Mouse (Mus musculus): ENCODE results near the gene 9930021J03Rik.

9930021J03Rik gene

DNA sequence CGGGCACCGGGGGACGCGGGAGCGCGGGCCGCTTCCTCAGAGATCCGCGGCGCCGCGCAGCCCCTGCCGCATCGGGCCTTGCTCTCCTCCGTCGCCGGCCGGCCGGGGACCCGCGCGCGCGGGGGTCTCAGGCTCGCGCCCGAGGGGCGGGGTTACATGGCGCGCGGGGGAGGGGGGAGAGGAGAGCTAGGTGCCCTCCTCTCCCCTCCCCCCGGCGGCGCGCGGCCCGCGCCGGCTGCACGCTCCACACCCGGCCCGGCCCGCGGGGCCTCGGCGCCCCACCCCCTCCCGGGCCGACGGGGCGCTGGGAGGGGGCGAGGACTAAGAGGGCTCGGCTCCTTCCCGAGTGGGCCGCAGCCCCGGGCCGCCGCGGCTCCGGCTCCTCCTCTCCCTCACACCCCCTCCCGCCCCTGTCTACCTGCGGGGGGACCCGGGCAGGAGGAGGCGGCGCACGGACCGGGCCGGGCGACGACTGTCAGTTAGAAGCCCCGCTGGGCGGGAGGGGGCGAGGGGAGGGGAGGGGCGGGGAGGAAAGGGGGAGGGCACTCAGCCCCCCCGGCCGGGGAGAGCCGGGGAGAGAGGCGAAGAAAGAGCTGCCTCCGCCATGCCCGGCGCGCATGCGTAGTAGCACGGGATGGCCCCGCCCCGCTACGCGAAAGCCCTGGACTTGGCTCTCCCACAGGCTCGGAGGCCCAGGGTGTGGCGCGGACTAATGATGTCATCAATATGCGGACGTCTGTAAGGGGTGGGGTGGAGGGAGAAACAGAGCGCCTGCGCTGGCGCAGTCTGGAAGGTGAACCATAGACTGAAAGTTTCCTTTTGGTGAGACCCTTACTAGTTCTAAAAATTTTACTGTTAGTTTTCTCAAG lies at the start of gene 9930021J03Rik:
TSS of gene 9930021J03Rik (minus strand) at position 73 of the 869 bp plus-strand sequence.
- DNase-seq (ENCODE audit: low spot score in 2 of 2) = peak; percentile 95 to 98

DNA sequence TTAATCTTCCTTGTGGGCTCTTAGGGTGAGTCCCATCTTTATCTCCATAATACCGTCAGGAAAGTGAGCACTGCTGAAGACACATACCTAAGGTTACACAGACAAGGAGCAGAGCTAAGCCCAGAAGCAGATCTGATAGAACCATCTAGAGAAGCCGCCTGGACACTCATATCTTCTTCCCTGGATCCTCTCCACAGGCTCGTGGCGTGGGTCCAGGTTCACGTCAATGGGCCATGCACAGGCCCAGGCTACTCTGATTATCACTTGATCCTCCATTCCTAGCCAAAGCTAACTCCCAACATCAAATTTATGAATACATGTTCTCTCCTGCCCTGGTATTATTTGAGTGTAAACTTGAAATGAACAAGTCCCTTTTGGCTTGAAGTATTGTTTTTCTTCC lies 47.9 kb upstream of the 9930021J03Rik start:
- DNase-seq (ENCODE audit: low spot score in 2 of 2) = no peak

DNA sequence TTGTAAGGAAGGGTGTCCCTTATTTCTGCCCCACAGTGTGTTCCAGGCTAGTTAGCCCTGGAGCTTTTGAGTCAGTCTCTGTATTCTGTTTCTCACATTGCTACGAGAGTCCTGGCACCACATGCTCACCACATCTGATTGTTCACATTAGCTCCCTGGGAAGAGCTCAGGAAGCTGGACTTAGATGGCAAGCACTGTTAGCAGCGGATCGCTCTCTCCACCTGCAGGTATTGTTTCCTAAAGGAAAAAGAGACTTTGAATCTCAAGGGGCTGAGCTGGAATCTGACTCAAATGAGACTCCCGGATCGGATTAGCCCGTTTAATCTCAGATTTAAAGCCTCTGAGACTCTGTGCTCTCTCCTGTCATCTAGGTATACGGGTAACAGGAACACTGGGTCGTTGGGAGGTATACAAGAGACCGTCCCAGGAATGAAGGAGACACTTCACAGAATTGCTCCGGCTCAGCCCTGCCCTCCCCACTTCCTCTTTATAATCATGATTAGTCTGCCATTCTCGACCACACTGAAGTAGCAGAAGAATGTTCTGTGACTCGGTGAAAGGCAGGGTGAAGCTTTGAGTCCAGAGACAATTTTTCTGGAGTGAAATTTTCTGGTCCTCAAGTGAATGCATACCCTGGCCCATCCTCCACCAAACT lies 45.4 kb upstream of the 9930021J03Rik start:
- no peak for DNase-seq (ENCODE audit: low spot score in 2 of 2)

DNA sequence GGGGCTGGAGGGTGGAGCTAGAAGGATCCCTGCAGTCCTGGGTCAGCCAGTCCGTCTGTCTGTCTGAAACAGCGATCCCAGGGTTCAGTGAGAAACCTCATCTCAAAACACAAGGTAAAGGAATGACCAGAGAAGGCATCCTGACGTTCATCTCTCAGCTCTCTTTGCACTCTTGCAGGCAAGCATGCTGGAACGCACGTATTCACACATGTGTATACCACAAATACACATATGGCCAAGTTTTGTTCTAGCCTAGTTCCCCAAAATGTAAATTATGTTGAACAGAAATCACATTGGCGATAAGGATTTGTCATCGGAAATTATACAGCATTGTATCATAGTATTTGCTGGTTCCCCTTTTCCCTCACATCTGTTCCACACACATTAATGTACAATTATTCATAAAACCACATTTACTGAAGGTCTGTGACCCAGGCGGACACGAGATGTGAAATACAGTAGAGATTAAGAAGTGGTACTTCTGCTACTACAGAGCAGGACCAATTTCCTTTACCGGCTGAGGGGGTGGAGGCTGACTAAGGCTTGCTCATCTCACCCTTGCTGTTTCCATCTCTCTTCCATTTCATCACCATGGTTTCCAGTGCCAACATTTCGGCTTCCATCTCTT lies 44.2 kb upstream of the 9930021J03Rik start:
- no peak for DNase-seq (ENCODE audit: low spot score in 2 of 2)

DNA sequence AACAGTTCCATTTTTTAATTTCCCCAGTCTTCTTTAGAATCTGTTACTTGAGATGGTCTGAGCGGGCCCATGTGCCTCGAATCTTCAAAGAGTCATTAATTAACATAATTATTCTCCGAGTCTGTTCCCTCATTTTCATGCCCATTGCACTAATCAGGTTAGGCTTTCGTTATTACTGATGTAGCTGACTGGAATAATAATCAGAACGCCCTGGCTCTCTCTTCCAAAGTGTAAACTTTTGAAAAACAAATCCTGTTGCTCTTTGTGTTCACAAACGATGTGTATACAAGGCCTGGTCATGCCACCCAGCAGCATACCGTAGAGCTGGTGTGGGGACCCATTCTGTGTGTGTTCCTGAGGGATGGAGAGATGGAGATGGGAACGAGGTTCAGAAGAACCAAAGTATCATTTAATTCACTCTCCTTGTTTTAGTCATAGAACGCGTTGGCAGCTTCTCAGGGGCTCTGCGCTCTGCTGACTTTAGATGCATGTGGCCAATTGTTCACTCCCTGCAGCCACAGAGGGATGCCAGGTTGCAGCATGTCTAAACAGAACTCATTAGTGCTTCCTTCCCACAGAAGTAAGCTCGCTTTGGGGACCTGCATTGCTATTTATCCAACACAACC lies 38.4 kb upstream of the 9930021J03Rik start:
- DNase-seq (ENCODE audit: low spot score in 2 of 2) = peak in 1 of 2 experiments; percentile 13

DNA sequence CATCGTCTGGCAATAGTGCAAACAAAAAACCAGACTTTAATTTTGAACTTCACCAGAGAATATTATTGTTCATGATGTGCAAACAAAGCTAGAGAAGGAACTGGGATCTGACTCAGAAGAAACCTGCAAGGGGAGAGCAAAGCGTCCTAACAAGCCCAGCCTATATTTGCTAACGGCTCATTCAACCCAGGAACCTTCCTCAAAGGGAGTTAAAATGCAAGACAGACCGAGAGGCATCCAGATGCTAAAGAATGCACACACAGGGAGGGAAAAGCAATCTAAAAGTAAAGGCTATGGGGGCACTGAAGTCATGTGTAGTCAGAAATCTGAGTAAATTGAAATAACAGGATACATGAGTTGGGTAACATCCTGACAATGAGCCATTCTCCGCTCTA lies 37.8 kb upstream of the 9930021J03Rik start:
- DNase-seq (ENCODE audit: low spot score in 2 of 2) = peak in 1 of 2 experiments; percentile 5

DNA sequence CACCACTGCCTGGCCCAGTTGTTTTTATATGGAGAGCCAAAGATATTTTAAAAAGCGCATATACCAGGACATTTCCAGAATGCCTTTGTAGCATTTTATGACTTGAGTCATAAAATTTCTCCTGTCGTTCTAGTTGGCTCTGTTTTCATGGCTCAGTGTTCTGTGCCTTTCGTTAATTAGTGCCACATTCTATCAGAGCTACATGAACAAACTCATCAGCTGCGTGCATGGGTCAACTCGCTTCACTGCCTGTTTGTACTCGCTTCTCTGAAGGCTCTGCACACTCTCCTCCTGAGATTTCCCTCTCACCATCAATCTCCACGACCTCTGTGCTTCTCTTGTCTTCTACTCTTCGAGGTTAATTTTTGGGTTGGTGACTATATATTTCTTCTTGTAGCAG lies 37.2 kb upstream of the 9930021J03Rik start:
- DNase-seq (ENCODE audit: low spot score in 2 of 2) = no peak

DNA sequence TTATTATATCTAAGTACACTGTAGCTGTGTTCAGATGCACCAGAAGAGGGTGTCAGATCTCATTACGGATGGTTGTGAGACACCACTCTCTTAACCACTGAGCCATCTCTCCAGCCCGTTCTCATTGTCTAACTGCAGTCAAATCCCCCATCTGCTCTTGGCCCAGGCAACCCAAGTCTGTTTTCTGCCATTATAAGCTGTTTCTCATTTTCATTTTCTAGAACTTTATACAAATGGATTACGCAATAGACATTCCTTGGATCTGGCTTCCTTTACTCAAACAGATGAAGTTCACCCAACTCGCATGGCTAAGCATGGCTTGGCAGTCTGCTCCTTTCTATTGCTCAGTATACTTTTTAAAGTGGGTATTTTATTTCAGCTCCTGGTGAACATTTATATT lies 34.9 kb upstream of the 9930021J03Rik start:
- no peak for DNase-seq (ENCODE audit: low spot score in 2 of 2)

DNA sequence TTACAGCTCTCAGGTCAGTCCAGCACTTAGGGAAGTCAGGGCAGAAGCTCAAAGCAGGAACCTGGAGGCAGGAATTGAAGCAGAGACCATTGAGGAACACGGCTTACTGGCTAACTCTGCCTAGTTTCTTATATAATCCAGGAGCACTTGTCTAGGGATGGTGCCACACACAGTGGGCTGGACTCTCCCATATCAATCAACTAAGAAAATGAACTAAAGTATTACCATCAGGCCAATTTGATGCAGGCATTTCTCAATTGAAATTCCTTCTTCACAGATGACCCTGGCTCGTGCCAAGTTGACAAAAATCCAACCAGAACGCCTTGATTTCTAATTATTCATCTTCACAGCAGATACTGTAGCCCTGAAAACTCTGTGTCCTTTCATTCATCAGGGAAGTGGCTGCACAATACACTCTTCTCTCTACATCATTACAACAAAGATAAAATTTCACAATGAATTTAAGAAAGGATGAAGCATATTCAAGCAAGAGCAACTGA lies 32.9 kb upstream of the 9930021J03Rik start:
- DNase-seq (ENCODE audit: low spot score in 2 of 2) = no peak

DNA sequence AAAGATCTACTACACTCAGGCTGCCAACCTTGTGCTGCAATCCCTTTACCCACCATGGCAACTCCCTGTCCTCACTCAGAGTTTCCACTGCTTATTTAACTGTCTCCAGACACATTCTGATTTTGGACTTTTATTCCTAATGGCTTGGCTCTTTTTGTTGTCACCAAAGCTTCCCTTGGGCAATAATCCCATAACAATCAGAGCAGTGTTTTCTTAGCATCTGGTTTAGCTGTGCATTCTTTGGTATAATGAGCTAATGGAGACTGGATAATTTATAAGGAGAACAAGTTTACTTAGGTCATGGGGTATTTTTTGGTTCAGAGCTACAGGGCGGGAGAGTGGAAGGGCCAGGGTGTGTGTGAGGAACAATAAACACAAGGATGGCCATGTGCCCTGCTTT lies 32.4 kb upstream of the 9930021J03Rik start:
- DNase-seq (ENCODE audit: low spot score in 2 of 2) = no peak

DNA sequence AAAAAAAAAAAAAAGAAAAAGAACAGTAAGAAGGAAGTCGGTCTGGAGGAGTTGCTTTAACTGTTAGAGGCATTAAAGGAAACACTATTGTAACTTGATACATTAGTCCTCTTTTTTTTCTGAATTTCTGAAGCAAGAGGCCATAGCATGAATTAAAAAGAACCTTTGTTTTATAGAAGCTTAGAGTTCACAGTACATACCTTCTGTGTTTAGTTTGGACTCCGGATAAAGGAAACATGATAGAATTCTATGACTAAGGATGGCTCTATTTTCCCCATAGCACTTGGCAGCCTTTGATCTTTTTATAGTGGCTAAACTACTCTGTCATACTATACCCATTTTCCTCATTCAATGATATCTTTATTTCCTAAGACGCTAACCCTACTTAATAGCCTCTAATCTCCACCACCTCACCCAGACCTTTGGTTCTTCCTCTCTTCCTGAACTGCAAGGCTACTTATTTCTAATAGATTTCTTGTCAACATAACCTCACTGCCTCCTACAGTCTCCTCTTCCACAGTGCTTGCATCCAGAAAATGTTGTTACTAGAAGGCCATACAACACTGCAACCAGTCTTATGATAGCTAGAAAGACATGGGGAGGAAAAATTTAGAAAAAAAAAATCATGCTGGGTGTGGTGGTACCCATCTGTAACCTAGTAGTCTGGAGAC lies 29.7 kb upstream of the 9930021J03Rik start:
- no peak for DNase-seq (ENCODE audit: low spot score in 2 of 2)

DNA sequence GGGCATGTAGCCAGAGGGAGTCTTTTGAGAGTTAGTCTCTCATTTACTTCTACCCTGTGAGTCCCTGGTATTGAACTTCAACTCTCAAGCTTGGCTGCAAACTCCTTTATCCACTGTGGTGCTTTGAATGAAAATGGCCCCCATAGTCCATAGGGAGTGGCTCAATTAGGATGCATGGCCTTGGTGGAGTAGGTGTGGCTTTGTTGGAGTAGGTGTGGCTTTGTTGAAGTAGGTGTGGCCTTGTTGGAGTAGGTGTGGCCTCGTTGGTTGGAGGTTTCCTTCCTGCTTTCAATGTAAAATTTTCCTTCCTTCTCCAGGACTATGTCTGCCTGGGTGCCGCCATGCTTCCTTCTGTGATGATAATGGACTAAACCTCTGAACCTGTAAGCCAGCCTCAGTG lies 25.1 kb upstream of the 9930021J03Rik start:
- no peak for DNase-seq (ENCODE audit: low spot score in 2 of 2)

DNA sequence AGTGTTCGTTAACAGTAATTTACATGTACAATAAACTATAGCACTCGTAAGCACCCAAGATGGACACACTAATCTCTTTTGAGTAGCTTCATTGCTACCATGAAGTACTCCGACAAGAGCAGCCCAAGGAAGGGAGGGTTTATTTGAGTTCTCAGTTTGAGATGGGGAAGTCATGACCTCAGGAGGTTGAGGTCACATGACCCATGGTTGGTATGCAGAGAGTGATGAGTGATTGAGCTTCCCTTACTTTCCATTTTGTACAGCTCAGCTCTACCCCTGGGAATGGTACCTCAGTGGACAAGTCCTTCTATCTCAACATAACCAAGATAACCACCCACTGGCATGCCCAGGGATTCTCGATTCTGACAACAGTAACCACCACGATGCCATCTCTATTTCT lies 22.8 kb upstream of the 9930021J03Rik start:
- DNase-seq (ENCODE audit: low spot score in 2 of 2) = no peak

DNA sequence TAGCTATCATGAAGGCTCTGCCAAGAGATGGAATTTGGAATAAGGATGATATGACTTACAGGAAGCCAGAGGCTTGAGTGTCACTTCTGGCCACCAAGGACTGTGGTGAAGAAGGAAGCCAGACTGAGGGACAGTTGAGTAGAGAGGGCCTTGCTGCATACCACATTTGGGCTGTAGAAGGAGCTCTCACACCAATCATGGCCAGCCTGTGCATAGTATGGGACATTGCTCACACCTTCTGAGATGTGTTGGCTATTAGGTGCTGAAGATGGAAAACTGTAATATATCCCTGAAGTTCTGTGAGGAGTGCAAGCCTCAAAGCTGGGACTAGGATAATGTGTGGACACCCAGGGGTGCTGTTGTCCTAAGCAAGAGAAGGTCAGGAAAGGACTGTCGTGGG lies 20.9 kb upstream of the 9930021J03Rik start:
- DNase-seq (ENCODE audit: low spot score in 2 of 2) = peak; percentile 15 to 25

DNA sequence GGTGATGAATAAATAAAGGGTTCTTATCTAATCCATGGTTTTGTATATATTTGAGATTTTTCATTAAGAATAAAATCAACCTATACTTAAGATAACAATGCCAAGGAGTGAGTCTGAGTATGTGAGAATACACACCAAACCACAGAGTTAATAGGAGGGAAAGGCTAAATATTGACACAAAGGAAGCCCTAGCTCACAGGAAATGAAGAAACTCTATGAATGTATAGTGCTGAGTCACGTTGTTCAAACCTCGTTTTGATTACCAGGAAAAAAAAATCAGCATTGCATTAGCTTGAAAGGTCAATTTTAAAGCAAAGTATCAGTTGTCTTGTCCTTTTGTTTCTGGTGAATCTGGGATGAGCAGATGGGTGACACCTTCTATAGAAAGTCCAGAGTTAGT lies 19.2 kb upstream of the 9930021J03Rik start:
- DNase-seq (ENCODE audit: low spot score in 2 of 2) = no peak

DNA sequence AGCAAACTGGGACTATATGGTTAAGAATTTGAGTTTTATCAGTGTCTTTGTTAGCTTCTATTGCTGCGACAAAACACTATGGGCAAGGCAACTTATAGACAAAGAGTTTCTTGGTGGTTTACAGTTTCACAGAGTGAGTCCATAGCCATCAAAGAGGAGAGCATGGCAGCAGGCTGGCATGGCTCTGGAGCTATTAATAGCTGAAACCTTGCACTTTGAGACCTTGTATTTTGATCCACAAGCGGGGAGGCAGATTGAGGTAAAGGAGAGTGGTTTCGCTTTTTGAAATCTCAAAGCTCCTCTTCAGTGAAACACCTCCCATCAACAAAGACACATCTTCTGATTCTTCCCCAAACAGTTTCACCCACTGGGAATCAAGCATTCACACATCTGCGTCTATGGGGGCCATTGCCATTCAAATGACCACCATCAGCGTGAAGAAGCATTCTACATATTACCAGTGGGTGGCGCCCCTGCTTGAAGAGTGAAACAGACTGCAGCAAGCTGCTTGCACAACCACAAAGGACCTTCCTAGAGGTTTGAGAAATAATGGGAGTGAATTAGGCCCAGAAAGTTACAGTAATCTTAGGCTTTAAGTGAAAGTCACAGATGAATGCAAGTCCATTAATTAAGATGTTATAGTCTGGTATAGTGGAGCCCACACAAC lies 18.4 kb upstream of the 9930021J03Rik start:
- DNase-seq (ENCODE audit: low spot score in 2 of 2) = no peak

DNA sequence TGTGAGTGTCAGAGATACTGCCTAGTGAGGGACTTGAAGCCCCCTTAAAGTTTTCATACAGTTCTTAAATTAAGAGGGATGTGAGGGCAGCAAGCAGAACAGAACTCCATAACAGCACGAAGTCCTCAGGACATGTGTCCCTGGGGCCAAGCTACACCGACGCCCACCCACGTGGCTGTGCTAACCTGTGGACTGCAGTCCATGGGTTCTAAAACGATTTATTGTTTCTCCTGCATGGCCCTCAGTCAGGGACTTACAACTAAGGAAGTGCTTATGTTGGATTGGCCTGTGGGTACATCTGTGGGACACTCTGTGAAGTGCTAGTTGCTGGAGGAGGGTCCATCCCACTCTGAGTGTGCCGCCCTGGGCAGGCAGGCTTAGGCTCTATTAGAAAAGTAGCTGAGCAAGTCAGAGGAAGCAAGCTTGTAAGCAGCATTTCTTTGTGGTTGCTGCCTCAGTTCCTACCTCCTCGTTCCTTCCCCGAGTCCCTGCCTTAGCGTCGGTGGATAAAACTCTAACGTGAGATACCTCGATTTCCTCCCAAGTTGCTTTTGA lies 17.7 kb upstream of the 9930021J03Rik start:
- DNase-seq (ENCODE audit: low spot score in 2 of 2) = no peak

DNA sequence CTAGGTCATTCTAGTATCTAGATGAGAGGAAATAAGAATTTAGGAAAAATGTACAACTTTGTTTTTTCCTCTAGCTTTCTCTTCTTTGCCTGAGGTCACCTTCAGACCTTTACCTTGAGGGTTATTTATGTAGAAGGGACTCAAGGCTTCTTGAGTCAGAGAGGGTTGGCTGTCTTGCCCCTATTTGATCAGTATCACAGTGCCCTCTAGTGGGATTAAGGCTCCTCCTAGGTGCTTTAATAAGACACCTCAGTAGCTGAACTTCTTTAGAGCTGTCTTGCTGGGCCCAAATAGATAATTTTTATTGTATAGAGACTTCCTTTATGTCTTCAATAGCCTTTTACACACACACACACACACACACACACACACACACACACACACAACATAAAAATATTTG lies 15.2 kb upstream of the 9930021J03Rik start:
- DNase-seq (ENCODE audit: low spot score in 2 of 2) = no peak

DNA sequence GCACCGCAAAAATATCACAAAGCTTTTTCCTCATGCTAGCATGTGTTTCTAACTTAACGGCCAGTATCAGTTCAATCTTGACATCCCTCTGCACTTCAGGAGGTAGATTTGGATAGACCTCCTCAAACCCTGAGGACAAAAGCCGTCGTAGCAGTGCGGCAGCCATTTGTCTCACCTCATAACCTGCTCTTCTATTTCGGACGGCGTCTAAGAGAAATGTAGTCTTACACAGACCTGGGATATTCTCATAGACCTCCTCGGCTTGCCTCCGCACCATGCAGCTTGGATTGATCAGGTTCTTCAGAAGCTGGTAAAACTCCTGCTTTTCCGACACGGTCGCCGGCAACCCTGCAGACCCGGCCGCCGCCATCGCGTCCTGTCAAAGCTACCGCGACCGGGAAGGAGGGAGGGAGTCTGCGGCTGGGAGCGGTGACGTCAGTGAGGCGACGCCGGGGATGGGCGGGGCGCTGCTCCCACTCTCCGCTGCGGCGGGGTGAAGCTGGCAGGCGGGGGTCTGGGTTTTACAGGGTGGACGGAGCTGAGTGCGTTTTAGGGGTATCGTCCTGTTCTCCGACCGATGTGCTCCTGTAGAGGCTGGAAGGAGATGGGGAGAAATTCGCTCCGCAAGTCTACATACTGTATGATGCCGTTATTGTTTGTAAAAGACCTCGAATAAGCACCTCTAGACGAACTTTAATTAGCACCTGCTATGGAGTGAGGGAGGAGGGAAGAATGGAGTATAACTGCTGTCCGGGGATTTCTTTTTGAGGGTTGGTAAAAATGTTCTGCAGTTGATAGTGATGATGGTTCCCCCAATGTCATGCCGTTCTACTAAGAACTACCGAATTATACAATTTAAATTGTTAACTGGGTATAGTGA lies 7.0 kb upstream of the 9930021J03Rik start, which contains the start of gene Ranbp6:
TSS of gene Ranbp6 (minus strand) at position 394 of the 880 bp plus-strand sequence.
- DNase-seq (ENCODE audit: low spot score in 2 of 2) = peak; percentile 85 to 89

Data from urinary bladder, adult 18-20 months (tissue).